Mouse (Mus musculus): ENCODE measurements around the gene Cst12.
"Not testable (repeated sequence)": the region's sequence is repeated elsewhere in the genome, so short reads cannot be mapped to it uniquely, and the experiment has no call there.

Cst12 gene

DNA sequence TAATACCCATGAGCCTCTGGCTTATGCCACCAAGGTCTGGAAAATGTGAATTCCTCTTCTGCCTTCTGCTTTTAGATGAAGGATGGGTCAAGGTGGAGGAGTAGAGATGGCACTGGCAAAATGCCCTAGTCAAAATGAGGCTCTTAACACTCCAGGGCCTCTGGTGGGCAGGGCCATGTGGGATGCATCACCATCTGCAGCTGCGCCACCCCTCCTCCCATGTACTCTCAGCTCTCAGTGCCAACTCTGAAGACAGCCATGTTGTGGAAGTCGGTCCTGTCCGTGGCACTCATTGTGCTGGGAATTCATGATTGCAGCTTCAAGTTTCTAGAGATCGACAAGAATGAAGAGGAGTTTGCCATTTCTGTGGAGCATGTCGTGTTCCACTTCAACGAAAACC lies at the start of gene Cst12:
TSS of gene Cst12 (plus strand) at position 220 of the 400 bp plus-strand sequence.
- no peak for DNase-seq (ENCODE audit: low read depth, low spot score)

GRCm38 (mm10) chr2:148743001-148743400 lies 46.2 kb upstream of the Cst12 start:
- DNase-seq (ENCODE audit: low read depth, low spot score), result no peak

DNA sequence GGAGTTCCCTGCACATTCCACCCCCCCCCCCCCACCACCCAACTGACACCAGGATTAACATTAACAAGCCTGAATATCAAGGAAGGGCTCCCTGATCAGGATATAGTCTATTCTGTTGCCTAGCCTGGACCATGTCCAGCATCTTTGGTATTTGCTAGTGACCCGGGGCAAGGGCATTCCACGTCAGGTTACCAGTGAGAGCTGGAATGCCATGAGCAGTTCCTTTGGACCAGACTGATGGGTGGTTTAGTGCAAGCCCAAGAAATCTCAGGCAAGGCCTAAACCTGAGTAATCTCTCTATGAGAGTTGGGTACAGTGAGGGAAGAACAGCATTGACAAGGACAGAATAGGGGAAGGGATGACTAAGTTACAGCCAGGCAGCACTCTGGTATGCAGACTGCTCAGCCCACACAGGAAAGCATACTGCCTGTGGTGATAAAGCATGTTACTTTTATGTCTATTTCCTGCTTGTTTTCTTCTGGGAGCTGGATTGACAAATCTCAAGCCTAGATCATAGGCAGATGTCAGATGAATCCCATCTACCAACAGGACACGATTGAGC lies 45.2 kb upstream of the Cst12 start:
- DNase-seq (ENCODE audit: low read depth, low spot score), result no peak

- DNase-seq (ENCODE audit: low read depth, low spot score), result no peak
Observed at GRCm38 (mm10) chr2:148750058-148750457, 39.1 kb upstream of the Cst12 start, which contains the start of gene Cstl1. TSS of gene Cstl1 (plus strand) at chr2:148750358.

DNA sequence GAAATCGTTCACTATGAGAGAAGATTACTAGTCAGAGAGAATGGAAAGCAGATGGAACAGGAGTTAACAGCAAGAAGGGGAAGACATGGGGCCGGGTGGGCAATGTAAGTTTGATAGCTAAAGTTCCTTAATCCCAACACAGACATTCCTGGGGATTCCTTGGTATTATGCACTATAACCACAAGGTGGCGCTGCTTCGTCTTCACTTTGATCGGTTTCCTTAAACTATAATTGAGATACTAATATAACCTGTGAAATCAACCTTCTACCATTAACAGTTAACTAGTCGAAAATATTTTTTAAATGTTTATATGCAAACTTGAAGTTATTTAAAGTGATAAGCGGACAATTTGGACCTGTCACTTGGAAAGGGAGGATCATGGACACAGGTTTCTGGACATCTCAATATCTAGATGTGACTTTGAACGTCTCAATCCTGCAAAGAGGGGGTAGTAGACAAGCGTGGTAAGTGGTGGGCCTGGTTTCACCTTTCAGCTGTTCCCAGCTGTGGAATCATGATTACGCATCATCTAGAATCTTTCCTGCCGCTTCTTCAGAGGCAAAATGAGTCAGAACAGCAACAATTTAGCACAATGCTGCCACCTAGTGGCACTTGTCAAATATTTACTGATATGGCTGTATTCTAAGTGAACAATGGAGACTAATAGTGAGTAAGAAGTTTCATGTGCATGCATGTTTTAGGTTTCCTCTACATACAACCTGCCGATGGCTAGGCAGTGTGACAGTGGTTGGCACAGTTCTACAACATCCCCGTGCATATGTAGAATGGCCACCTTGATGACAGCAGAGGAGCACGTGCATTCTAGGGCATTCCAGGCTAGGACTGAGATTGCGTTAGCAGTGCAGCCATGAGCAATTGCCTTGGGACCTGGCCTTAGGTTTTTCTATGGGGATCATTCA lies 37.0 kb upstream of the Cst12 start:
- peak; percentile 75 for DNase-seq (ENCODE audit: low read depth, low spot score)

DNA sequence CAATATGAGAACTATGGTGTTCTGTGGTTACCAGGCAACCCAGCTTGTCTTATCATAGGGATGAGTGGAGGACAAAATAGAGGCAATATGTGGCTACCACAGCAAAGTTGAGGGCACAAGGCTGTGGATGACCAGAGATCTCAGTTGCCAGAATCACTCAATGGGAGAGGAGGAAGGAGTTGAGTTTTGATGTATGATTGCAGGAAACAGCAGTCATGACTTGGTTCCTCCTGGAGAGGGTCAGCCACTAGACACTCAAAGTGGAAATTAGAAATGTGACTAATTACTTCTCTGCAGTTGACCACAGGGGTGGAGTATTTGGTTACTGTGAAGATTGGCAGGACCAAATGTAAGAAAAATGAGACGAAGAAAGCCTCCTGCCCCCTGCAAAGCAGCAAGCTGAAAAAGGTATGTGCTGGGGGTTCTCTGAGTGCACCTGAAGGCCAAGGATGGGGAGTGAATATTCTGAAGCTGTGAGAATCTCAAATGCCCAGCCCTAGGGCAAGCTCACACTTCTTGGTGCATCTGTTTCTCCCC lies 34.8 kb upstream of the Cst12 start:
- DNase-seq (ENCODE audit: low read depth, low spot score), result no peak

GRCm38 (mm10) chr2:148763648-148764388 lies 25.3 kb upstream of the Cst12 start:
- DNase-seq (ENCODE audit: low read depth, low spot score), result no peak

- not testable (repeated sequence) for DNase-seq (ENCODE audit: low read depth, low spot score)
Observed at GRCm38 (mm10) chr2:148771397-148771796, 17.8 kb upstream of the Cst12 start, which contains the start of gene Cst11. TSS of gene Cst11 (minus strand) at chr2:148771497.

DNA sequence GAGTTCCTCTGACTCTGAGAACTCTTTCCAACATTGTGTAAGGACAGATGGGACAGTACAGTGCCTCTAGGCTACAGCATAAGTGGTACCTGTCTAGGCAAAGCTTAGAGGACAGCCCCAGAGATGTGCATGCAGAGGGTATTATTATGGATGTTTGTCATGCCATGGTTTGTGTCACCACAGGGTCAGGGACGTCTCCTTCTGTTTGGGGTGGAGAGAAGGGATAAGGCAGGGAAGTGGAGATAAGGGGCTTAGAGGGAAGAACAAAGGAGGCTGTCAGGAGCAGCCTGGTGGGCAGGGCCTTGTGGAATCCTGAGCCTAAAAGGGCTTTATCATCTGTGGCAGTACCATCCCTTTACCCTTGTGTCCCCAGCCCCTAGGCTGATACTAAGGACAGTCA lies 7.5 kb upstream of the Cst12 start, which contains the start of gene 8030411F24Rik:
TSS of gene 8030411F24Rik (plus strand) at position 301 of the 400 bp plus-strand sequence.
- DNase-seq (ENCODE audit: low read depth, low spot score), result no peak

DNA sequence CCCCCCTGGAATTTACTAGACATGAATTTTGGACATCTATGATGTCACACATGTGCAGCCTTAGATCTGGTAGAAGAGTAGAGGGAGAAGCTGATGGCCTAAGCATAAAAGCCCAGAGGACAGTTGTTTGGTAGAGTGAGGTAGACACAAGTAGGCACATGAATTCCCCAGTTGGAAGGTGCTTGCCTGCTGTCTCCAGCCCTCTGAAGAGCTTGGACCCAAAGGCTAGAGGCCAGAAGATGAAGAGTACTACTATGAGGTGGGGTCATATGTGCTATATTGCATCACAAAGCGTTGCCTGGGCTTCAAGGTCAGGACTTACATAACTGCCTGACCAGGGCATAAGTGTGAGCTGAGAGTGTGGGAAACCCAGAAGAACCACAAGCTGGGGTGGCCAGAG lies 9.3 kb downstream of the Cst12 start, which contains the start of gene Cst8:
TSS of gene Cst8 (plus strand) at position 301 of the 400 bp plus-strand sequence.
- DNase-seq (ENCODE audit: low read depth, low spot score), result no peak

DNA sequence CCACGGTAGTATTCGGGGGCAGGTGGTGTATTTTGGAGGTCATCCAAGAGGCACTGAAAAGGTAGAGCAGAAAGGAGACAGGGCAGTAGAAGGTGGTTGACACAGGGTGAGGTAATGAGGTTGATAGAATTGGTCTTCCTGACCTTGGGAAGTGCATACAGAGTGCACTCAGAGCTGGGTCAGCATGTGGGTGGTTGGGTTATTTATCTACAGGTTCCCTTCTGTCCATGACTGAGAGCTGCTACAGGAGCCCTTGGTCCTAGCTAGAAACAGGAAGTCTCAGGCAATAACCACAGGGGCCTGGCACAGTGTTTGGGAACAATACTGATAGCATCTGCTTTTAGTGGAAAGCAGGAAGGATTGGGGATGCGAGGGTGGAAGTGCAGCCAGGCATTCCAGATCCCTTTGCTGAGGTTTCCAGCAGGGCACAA lies 12.3 kb downstream of the Cst12 start:
- no peak for DNase-seq (ENCODE audit: low read depth, low spot score)

DNA sequence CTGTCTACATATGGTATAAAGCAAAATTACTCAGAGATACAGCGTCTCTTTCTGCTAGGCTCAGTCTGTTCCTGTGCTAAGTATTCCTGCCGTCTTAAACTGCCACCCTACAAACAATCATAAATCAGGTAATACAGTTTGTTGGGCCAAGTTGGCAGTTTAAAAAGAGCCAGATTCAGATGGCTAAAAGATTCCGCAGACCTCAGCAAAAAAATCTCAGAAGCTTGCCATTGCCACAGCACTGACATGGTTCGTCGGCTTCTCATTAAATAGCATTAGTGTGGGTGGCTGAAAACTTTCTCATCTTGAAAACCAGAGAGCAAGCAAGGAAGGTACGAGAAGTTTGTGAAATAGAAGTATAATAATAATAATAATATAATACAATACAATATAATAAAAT lies 17.5 kb downstream of the Cst12 start:
- DNase-seq (ENCODE audit: low read depth, low spot score), result no peak

DNA sequence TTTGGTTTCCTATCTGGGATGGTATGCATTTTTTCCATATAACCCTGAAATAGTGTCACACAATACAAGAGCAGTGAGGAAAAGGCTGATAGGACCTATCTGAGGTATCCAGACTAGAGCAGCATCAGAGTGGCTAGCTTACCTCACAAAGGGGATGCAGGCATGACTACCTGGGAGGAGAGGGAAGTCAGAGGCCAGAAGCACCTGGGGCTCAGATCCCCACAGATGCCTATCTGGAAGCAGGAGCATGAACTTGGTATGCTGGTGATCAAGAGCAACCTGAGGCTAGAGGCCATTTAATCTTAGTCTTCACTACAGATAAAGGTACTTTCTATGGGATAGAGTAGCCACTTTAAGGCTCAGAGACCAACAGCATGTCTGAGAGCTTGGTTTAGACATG lies 30.7 kb downstream of the Cst12 start, which contains the start of gene Cst13:
TSS of gene Cst13 (plus strand) at position 173 of the 400 bp plus-strand sequence.
- DNase-seq (ENCODE audit: low read depth, low spot score), result no peak

DNA sequence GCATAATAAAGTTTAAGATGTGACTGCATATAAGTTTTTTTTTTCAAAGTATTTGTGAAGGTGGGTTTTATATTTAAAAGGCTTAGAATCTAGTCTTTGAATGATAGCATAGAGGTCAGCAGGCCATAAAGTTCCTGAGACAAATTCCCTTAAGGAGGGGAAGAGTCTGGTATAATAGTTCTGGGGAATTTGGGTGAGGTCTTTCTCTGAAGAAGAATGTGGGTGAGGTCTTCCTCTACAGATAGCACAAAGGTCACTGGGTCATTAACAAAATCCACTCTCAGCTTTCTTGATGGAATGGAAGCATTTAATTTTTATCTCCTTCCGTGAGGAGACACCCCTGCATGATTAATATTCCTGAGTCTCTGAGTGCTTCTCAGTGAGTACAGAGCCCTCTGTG lies 36.8 kb downstream of the Cst12 start:
- no peak for DNase-seq (ENCODE audit: low read depth, low spot score)

DNA sequence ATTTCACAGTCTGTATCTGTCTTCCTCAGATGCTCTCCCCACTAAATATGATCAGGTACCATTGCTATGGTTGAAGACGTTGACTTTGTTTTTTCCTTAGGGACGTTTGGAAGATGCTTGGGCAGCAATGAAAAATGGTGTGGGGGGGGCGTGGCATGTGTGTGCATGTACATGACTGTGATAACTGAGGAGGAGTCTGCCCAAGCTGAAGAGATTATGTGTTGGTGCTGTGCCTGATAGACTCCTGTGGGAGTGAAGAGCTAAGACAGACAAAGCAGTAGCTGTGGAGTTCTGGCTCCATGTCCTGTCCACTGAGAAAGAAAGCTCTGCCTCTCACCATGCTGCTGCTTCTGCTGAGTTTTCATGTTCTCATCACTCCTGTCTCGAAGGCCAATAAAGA lies 45.8 kb downstream of the Cst12 start, which contains the start of gene Cst9:
TSS of gene Cst9 (plus strand) at position 236 of the 400 bp plus-strand sequence.
- DNase-seq (ENCODE audit: low read depth, low spot score), result no peak

DNA sequence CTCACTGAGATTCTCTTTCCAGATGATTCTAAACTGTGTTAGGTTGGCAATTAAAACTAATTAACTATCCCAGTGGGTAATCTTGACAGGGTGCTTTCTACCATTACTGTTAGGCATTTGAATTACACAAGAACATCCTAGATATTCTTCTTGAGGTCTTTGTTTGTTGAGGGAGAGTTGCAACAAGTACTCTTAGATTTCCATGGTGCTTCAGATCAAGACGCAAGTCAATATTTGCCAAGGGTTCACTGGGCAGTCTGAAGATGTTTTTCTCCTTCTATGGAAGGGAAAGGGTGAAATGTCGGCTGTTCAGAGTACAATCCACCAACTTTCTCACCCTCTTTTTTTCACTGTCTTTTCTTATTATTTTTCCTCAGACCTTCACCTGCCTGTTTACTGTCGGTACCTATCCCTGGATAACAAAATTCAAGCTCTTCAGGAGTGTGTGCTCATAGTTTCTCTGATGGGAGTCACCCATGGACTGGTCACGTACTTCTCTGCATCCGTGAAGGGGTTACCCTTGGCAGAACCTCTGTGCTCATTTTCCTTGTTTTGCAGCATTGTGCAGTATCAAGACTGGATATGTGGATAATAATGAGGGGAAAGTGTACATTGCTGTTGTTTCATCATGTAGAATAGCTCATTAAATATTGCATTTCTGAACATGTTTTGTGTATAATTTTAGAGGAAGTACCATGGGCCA lies 49.1 kb downstream of the Cst12 start:
- DNase-seq (ENCODE audit: low read depth, low spot score), result no peak

GRCm38 (mm10) chr2:148839224-148839623 lies 50.1 kb downstream of the Cst12 start:
- no peak for DNase-seq (ENCODE audit: low read depth, low spot score)
